Mouse (Mus musculus) embryonic facial prominence, embryonic 12.5 days (tissue): Measurements from ENCODE around the gene Tox4. TPM values are rescaled to one million over a fixed set of nuclear protein-coding genes. Genes with fewer than 3 reads are reported as not detected.

Experiments used
- ATAC-seq: fragments of 200-750 bp; cut with Nextera tagmentation; 2 replicates; pipeline ENCODE4 v1.8.0; 2017; ENCODE audit not compliant: insufficient number of reproducible peaks, insufficient read depth, low FRiP score, low TSS enrichment
- H3K27ac ChIP-seq: fragments of 300-500 bp; sonication (generic); 2 replicates; pipeline ENCODE4 v1.5.1; 2016; ENCODE audit warnings: mild to moderate bottlenecking
- H3K27me3 ChIP-seq: fragments of 300-500 bp; sonication (generic); 2 replicates; pipeline ENCODE4 v1.6.1; 2016; ENCODE audit warnings: mild to moderate bottlenecking, moderate library complexity
- H3K36me3 ChIP-seq: fragments of 300-500 bp; sonication (generic); 2 replicates; pipeline ENCODE4 v1.6.1; 2016; ENCODE audit warnings: mild to moderate bottlenecking
- H3K4me1 ChIP-seq: fragments of 300-500 bp; sonication (generic); 2 replicates; pipeline ENCODE4 v1.6.1; 2016
- H3K4me2 ChIP-seq: fragments of 300-500 bp; sonication (generic); replicated peaks from 2 replicates; pipeline ENCODE4 v1.6.1; 2016; ENCODE audit warnings: mild to moderate bottlenecking, moderate library complexity
- H3K4me3 ChIP-seq: fragments of 300-500 bp; sonication (generic); 2 replicates; pipeline ENCODE4 v1.5.1; 2016; ENCODE audit warnings: mild to moderate bottlenecking
- H3K9ac ChIP-seq: fragments of 300-500 bp; sonication (generic); 2 replicates; pipeline ENCODE4 v1.6.1; 2016; ENCODE audit warnings: mild to moderate bottlenecking, moderate library complexity
- H3K9me3 ChIP-seq: fragments of 300-500 bp; sonication (generic); 2 replicates; pipeline ENCODE4 v1.6.1; 2016; ENCODE audit warnings: mild to moderate bottlenecking, moderate library complexity
- WGBS: fragments of 180-500 bp; shearing (Covaris S2); methylation state at CpG from one replicate; pipeline ENCODE4 v1.1.7; 2016; 5-methylcytosine and 5-hydroxymethylcytosine counted together
- polyA plus RNA-seq: library from polyadenylated mRNA; unstranded; fragments of >200 nt; fragmentation: Nextera tagmentation; extraction: Ambion mirVana; gene quantifications from 2 replicates; pipeline ENCODE4 v1.2.1, GENCODE M21; 2016

The Tox4 gene
- polyA plus RNA-seq, 1 experiment from 2014 or later, result 50.2 TPM

- Histone ChIP-seq H3K36me3 (peaks cover 43% of the 10 kb centered on the region), H3K4me1 (peaks cover 26% of the 10 kb centered on the region), H3K4me2 (peak overlapping the region; percentile 91), H3K9me3 (no peaks in the 10 kb centered on the region), H3K4me3 (peak overlapping the region; percentile 76), H3K27me3 (no peaks in the 10 kb centered on the region), H3K9ac (peak overlapping the region; percentile 90), H3K27ac (peak overlapping the region; percentile 96; the same call in 1 of the 2 replicates)
- no peak for ATAC-seq
- 45% methylated on average over 8 of the region's 8 CpGs for WGBS
These were observed 35.8 kb downstream of the Tox4 start for GRCm38 (mm10) chr14:52314808-52315150.

GRCm38 (mm10) chr14:52315283-52315780, 36.4 kb downstream of the Tox4 start:
- ATAC-seq, result no peak
- Histone ChIP-seq H3K9me3 (no peaks in the 10 kb centered on the region), H3K27me3 (no peaks in the 10 kb centered on the region), H3K9ac (peak overlapping the region; percentile 90), H3K4me3 (peak overlapping the region; percentile 76), H3K4me1 (peaks cover 26% of the 10 kb centered on the region), H3K36me3 (peaks cover 39% of the 10 kb centered on the region), H3K27ac (peak overlapping the region; percentile 96), H3K4me2 (peak overlapping the region; percentile 91)
- WGBS, result 5% methylated on average over 17 of the region's 17 CpGs

GRCm38 (mm10) chr14:52315792-52316440, 37.0 kb downstream of the Tox4 start:
- peak overlapping the region; percentile 96 for H3K27ac ChIP-seq
- peak; percentile 85 for ATAC-seq
- WGBS, result under 1% methylated on average over 33 of the region's 41 CpGs
- H3K4me3 ChIP-seq, result peak overlapping the region; percentile 76
- H3K4me2 ChIP-seq, result peak overlapping the region; percentile 91
- no peaks in the 10 kb centered on the region for H3K9me3 ChIP-seq
- peaks cover 34% of the 10 kb centered on the region for H3K36me3 ChIP-seq
- peaks cover 26% of the 10 kb centered on the region for H3K4me1 ChIP-seq
- H3K9ac ChIP-seq, result peak overlapping the region; percentile 90
- H3K27me3 ChIP-seq, result no peaks in the 10 kb centered on the region

GRCm38 (mm10) chr14:52316441-52317225, 37.7 kb downstream of the Tox4 start:
- Histone ChIP-seq H3K9ac (peak overlapping the region; percentile 90), H3K4me2 (peak overlapping the region; percentile 91), H3K36me3 (peaks cover 33% of the 10 kb centered on the region), H3K4me3 (peak overlapping the region; percentile 76), H3K4me1 (peaks cover 26% of the 10 kb centered on the region), H3K9me3 (no peaks in the 10 kb centered on the region), H3K27ac (peak overlapping the region; percentile 96), H3K27me3 (no peaks in the 10 kb centered on the region)
- ATAC-seq, result peak; percentile 61
- WGBS, result 5% methylated on average over 15 of the region's 16 CpGs

- H3K27ac ChIP-seq, result no peak overlapping the region
- no peak overlapping the region for H3K4me2 ChIP-seq
- peaks cover 7% of the 10 kb centered on the region for H3K36me3 ChIP-seq
- no peak overlapping the region for H3K4me3 ChIP-seq
- H3K9ac ChIP-seq, result no peak overlapping the region
- WGBS, result 54% methylated on average over 6 of the region's 6 CpGs
- H3K9me3 ChIP-seq, result no peaks in the 10 kb centered on the region
- peaks cover 15% of the 10 kb centered on the region for H3K4me1 ChIP-seq
- no peaks in the 10 kb centered on the region for H3K27me3 ChIP-seq
- no peak for ATAC-seq
These were observed 40.4 kb downstream of the Tox4 start for GRCm38 (mm10) chr14:52319361-52319760.

- H3K27ac ChIP-seq, result no peak overlapping the region
- no peaks in the 10 kb centered on the region for H3K36me3 ChIP-seq
- 11% methylated on average over 4 of the region's 4 CpGs for WGBS
- peaks cover 17% of the 10 kb centered on the region for H3K27me3 ChIP-seq
- H3K4me1 ChIP-seq, result peaks cover 5% of the 10 kb centered on the region
- H3K9ac ChIP-seq, result no peak overlapping the region
- H3K4me3 ChIP-seq, result no peak overlapping the region
- no peaks in the 10 kb centered on the region for H3K9me3 ChIP-seq
- ATAC-seq, result no peak
- no peak overlapping the region; the same call in 1 of the 2 replicates for H3K4me2 ChIP-seq
These were observed 46.9 kb downstream of the Tox4 start for GRCm38 (mm10) chr14:52325890-52326289.

- H3K4me3 ChIP-seq, result peak overlapping the region; percentile 57
- peak overlapping the region; percentile 82 for H3K4me2 ChIP-seq
- H3K27ac ChIP-seq, result peak overlapping the region; percentile 66
- peak overlapping the region; percentile 56 for H3K9ac ChIP-seq
- peaks cover 20% of the 10 kb centered on the region for H3K27me3 ChIP-seq
- no peaks in the 10 kb centered on the region for H3K9me3 ChIP-seq
- H3K4me1 ChIP-seq, result peaks cover 5% of the 10 kb centered on the region
- H3K36me3 ChIP-seq, result no peaks in the 10 kb centered on the region
- WGBS, result 1% methylated on average over 14 of the region's 14 CpGs
- peak; percentile 50; the same call in 1 of the 2 replicates for ATAC-seq
These were observed 48.5 kb downstream of the Tox4 start for GRCm38 (mm10) chr14:52327375-52327901.

GRCm38 (mm10) chr14:52327910-52328812, 49.2 kb downstream of the Tox4 start, which contains the start of gene Sall2:
Gene Sall2 (minus strand): TSS chr14:52328762.
- peak within 1 kb of the TSS; percentile 56 for H3K9ac ChIP-seq
- WGBS, result under 1% methylated on average over 26 of the region's 26 CpGs
- no peaks in the 10 kb centered on the region for H3K36me3 ChIP-seq
- ATAC-seq, result peak; percentile 57; the same call in 1 of the 2 replicates
- H3K4me3 ChIP-seq, result peak within 1 kb of the TSS; percentile 57
- H3K4me1 ChIP-seq, result peaks cover 5% of the 10 kb centered on the region
- peak within 1 kb of the TSS; percentile 82 for H3K4me2 ChIP-seq
- H3K27me3 ChIP-seq, result peaks cover 20% of the 10 kb centered on the region
- peak within 1 kb of the TSS; percentile 66 for H3K27ac ChIP-seq
- H3K9me3 ChIP-seq, result no peaks in the 10 kb centered on the region

GRCm38 (mm10) chr14:52331069-52331750, 52.3 kb downstream of the Tox4 start:
- Histone ChIP-seq H3K4me3 (no peak overlapping the region), H3K9ac (no peak overlapping the region), H3K4me2 (no peak overlapping the region), H3K36me3 (no peaks in the 10 kb centered on the region), H3K27me3 (peaks cover 16% of the 10 kb centered on the region), H3K4me1 (peaks cover under 1% of the 10 kb centered on the region; the same call in 1 of the 2 replicates), H3K27ac (no peak overlapping the region), H3K9me3 (no peaks in the 10 kb centered on the region)
- ATAC-seq, result no peak
- 8% methylated on average over 4 of the region's 4 CpGs for WGBS

GRCm38 (mm10) chr14:52332171-52332570, 53.2 kb downstream of the Tox4 start:
- Histone ChIP-seq H3K4me2 (no peak overlapping the region), H3K9ac (no peak overlapping the region), H3K27ac (no peak overlapping the region), H3K4me1 (no peaks in the 10 kb centered on the region), H3K36me3 (no peaks in the 10 kb centered on the region), H3K4me3 (no peak overlapping the region), H3K9me3 (no peaks in the 10 kb centered on the region), H3K27me3 (peaks cover 16% of the 10 kb centered on the region; the same call in 1 of the 2 replicates)
- 80% methylated on average over 1 of the region's 3 CpGs for WGBS
- ATAC-seq, result no peak
